ENCODE assay signal across 18 mouse cellular contexts in genomic region chr12:91269634-91270033, GRCm38 (mm10).
"Had no signal": no experiment of that assay in that cellular context is flagged by ENCODE, and none has a peak within 500 bp of the region (broad histone marks: within the 10 kb centered on the region; RNA-seq: fewer than 3 reads in every experiment).

No protein-coding gene starts in this region.

- H3K27me3 ChIP-seq: limb, embryonic 12.5 days; limb, embryonic 15.5 days; neural tube, embryonic 12.5 days; neural tube, embryonic 15.5 days had no signal

- H3K27ac ChIP-seq: limb, embryonic 12.5 days; limb, embryonic 15.5 days; liver, embryonic 14.5 days; neural tube, embryonic 12.5 days; neural tube, embryonic 15.5 days; stomach, postnatal 0 days had no signal

- DNase-seq: kidney, adult 8-10 months; kidney, postnatal 14 days; kidney, postnatal 4 days; left cerebral cortex, postnatal 4 days; liver, postnatal 0 days; lung, embryonic 14.5 days; midbrain, embryonic 14.5 days; right cerebral cortex, adult 18-20 months; right cerebral cortex, postnatal 14 days; right cerebral cortex, postnatal 4 days; thymus, postnatal 25 days had no signal

- H3K9me3 ChIP-seq: limb, embryonic 12.5 days; limb, embryonic 15.5 days; neural tube, embryonic 12.5 days; neural tube, embryonic 15.5 days had no signal

- ATAC-seq: liver, postnatal 0 days; lung, postnatal 0 days had no signal

- H3K36me3 ChIP-seq: limb, embryonic 12.5 days; limb, embryonic 15.5 days; neural tube, embryonic 12.5 days; neural tube, embryonic 15.5 days had no signal

- H3K4me1 ChIP-seq: limb, embryonic 12.5 days; limb, embryonic 15.5 days; neural tube, embryonic 12.5 days had no signal

- H3K9ac ChIP-seq: limb, embryonic 12.5 days; limb, embryonic 15.5 days; liver, embryonic 14.5 days; liver, postnatal 0 days; lung, embryonic 14.5 days; neural tube, embryonic 12.5 days; neural tube, embryonic 15.5 days had no signal

- H3K4me3 ChIP-seq: limb, embryonic 12.5 days; limb, embryonic 15.5 days; neural tube, embryonic 12.5 days; neural tube, embryonic 15.5 days had no signal
